Mouse (Mus musculus) urinary bladder, postnatal 4 days (tissue): ENCODE data around the gene Scd2.
"Not testable (repeated sequence)": the region's sequence is repeated elsewhere in the genome, so short reads cannot be mapped to it uniquely, and the experiment has no call there.

Experiments used
- DNase-seq, 2 experiments: peaks; one replicate each; pipeline ENCODE4 v3.0.0; 2021 to 2022; ENCODE audit warnings: low spot score in 2 of 2

Gene Scd2

GRCm38 (mm10) chr19:44297068-44297760 is 3.7 kb downstream of the Scd2 start:
- no peak for DNase-seq

GRCm38 (mm10) chr19:44297862-44298261 is 4.4 kb downstream of the Scd2 start:
- no peak for DNase-seq

- no peak for DNase-seq
Observed at GRCm38 (mm10) chr19:44299078-44299477, 5.6 kb downstream of the Scd2 start.

- no peak for DNase-seq
Observed at GRCm38 (mm10) chr19:44299902-44300301, 6.4 kb downstream of the Scd2 start.

- no peak for DNase-seq
Observed at GRCm38 (mm10) chr19:44300520-44300919, 7.0 kb downstream of the Scd2 start.

GRCm38 (mm10) chr19:44301176-44301575 is 7.7 kb downstream of the Scd2 start:
- no peak for DNase-seq

- no peak for DNase-seq
Observed at GRCm38 (mm10) chr19:44301671-44302305, 8.3 kb downstream of the Scd2 start.

- no peak for DNase-seq
Observed at GRCm38 (mm10) chr19:44302901-44303300, 9.4 kb downstream of the Scd2 start.

- no peak for DNase-seq
Observed at GRCm38 (mm10) chr19:44303502-44303901, 10.0 kb downstream of the Scd2 start.

- no peak for DNase-seq
Observed at GRCm38 (mm10) chr19:44304419-44304818, 10.9 kb downstream of the Scd2 start.

- DNase-seq: no peak
Observed at GRCm38 (mm10) chr19:44304851-44305510, 11.5 kb downstream of the Scd2 start.

GRCm38 (mm10) chr19:44305701-44306100 is 12.2 kb downstream of the Scd2 start:
- no peak for DNase-seq

- DNase-seq: no peak
Observed at GRCm38 (mm10) chr19:44306171-44306570, 12.7 kb downstream of the Scd2 start.

- DNase-seq: no peak
Observed at GRCm38 (mm10) chr19:44307101-44307914, 13.8 kb downstream of the Scd2 start.

GRCm38 (mm10) chr19:44307915-44308470 is 14.5 kb downstream of the Scd2 start:
- DNase-seq: no peak

GRCm38 (mm10) chr19:44308611-44309246 is 15.3 kb downstream of the Scd2 start:
- DNase-seq: no peak

GRCm38 (mm10) chr19:44309351-44310154 is 16.1 kb downstream of the Scd2 start:
- no peak for DNase-seq

GRCm38 (mm10) chr19:44310155-44310575 is 16.7 kb downstream of the Scd2 start:
- not testable (repeated sequence) for DNase-seq

GRCm38 (mm10) chr19:44310814-44311213 is 17.3 kb downstream of the Scd2 start:
- DNase-seq: no peak

GRCm38 (mm10) chr19:44311306-44312006 is 18.0 kb downstream of the Scd2 start:
- no peak for DNase-seq
